Mouse (Mus musculus) heart, embryonic 11.5 days (tissue): ENCODE data around the gene Chst11. TPM values are rescaled to one million over a fixed set of nuclear protein-coding genes. Genes with fewer than 3 reads are reported as not detected.

Experiments
- ATAC-seq: fragments of 200-750 bp; cut with Nextera tagmentation; replicated peaks from 2 replicates; pipeline ENCODE4 v1.8.0; 2017; ENCODE audit warnings: moderate library complexity; ENCODE audit not compliant: insufficient number of reproducible peaks, low FRiP score, low TSS enrichment
- H3K27ac ChIP-seq: fragments of 300-500 bp; sonication (generic); 2 replicates; pipeline ENCODE4 v1.5.1; 2014; ENCODE audit warnings: mild to moderate bottlenecking, low read depth, low read length
- H3K27me3 ChIP-seq: fragments of 300-500 bp; sonication (generic); 2 replicates; pipeline ENCODE4 v1.6.1; 2014; ENCODE audit warnings: mild to moderate bottlenecking, low read length, mixed read lengths; ENCODE audit not compliant: control insufficient read depth, insufficient read depth
- H3K36me3 ChIP-seq: fragments of 300-500 bp; sonication (generic); 2 replicates; pipeline ENCODE4 v1.6.1; 2014; ENCODE audit warnings: mild to moderate bottlenecking, low read length, moderate library complexity, mixed read lengths; ENCODE audit not compliant: control insufficient read depth, insufficient read depth
- H3K4me1 ChIP-seq: fragments of 300-500 bp; sonication (generic); 2 replicates; pipeline ENCODE4 v1.6.1; 2014; ENCODE audit warnings: low read length; ENCODE audit not compliant: control insufficient read depth, insufficient read depth
- H3K4me2 ChIP-seq: fragments of 300-500 bp; sonication (generic); 2 replicates; pipeline ENCODE4 v1.6.1; 2014; ENCODE audit warnings: mild to moderate bottlenecking, moderate library complexity
- H3K4me3 ChIP-seq: fragments of 300-500 bp; sonication (generic); 2 replicates; pipeline ENCODE4 v1.5.1; 2014; ENCODE audit warnings: low read depth, low read length
- H3K9ac ChIP-seq: fragments of 300-500 bp; sonication (generic); 2 replicates; pipeline ENCODE4 v1.6.1; 2014; ENCODE audit warnings: mild to moderate bottlenecking, low read depth, low read length, moderate library complexity
- H3K9me3 ChIP-seq: fragments of 300-500 bp; sonication (generic); replicated peaks from 2 replicates; pipeline ENCODE4 v1.6.1; 2016; ENCODE audit warnings: low read length; ENCODE audit not compliant: control insufficient read depth
- WGBS: fragments of 180-500 bp; shearing (Covaris S2); extraction: QIAGEN DNeasy Blood & Tissue Kit; methylation state at CpG from one replicate; pipeline ENCODE4 v1.1.7; 2014; ENCODE audit not compliant: insufficient replicate concordance; 5-methylcytosine and 5-hydroxymethylcytosine counted together
- polyA plus RNA-seq: library from polyadenylated mRNA; unstranded; fragments of >200 nt; fragmentation: Nextera tagmentation; extraction: Ambion mirVana; gene quantifications from 2 replicates; pipeline ENCODE4 v1.2.1, GENCODE M21; 2014

Chst11 gene
- polyA plus RNA-seq, 1 experiment from 2014 or later: 3.1 TPM

- H3K27me3 ChIP-seq: peaks cover 14% of the 10 kb centered on the region; the same call in 1 of the 2 replicates
- no peak overlapping the region for H3K4me3 ChIP-seq
- no peak overlapping the region for H3K27ac ChIP-seq
- no peak for ATAC-seq
- 61% methylated on average over 13 of the region's 13 CpGs for WGBS
- no peak overlapping the region for H3K4me2 ChIP-seq
- H3K9ac ChIP-seq: no peak overlapping the region
- H3K9me3 ChIP-seq: no peaks in the 10 kb centered on the region
- no peaks in the 10 kb centered on the region for H3K36me3 ChIP-seq
- H3K4me1 ChIP-seq: peaks cover 36% of the 10 kb centered on the region
These were observed 31.5 kb downstream of the Chst11 start for GRCm38 (mm10) chr10:83016779-83017178.

- WGBS: 74% methylated on average over 21 of the region's 21 CpGs
- H3K9me3 ChIP-seq: no peaks in the 10 kb centered on the region
- H3K4me1 ChIP-seq: peaks cover 36% of the 10 kb centered on the region
- peaks cover 11% of the 10 kb centered on the region; the same call in 1 of the 2 replicates for H3K27me3 ChIP-seq
- H3K36me3 ChIP-seq: no peaks in the 10 kb centered on the region
- no peak overlapping the region for H3K9ac ChIP-seq
- H3K27ac ChIP-seq: no peak overlapping the region
- H3K4me3 ChIP-seq: no peak overlapping the region
- H3K4me2 ChIP-seq: no peak overlapping the region
- no peak for ATAC-seq
These were observed 32.6 kb downstream of the Chst11 start for GRCm38 (mm10) chr10:83017760-83018498.

GRCm38 (mm10) chr10:83018521-83018920 is 33.2 kb downstream of the Chst11 start:
- Histone ChIP-seq H3K4me1 (peaks cover 34% of the 10 kb centered on the region), H3K36me3 (no peaks in the 10 kb centered on the region), H3K4me2 (no peak overlapping the region), H3K9ac (no peak overlapping the region), H3K4me3 (no peak overlapping the region), H3K27me3 (peaks cover 11% of the 10 kb centered on the region; the same call in 1 of the 2 replicates), H3K9me3 (no peaks in the 10 kb centered on the region), H3K27ac (no peak overlapping the region)
- WGBS: 55% methylated on average over 5 of the region's 5 CpGs
- ATAC-seq: no peak

GRCm38 (mm10) chr10:83019497-83020270 is 34.4 kb downstream of the Chst11 start:
- Histone ChIP-seq H3K36me3 (no peaks in the 10 kb centered on the region), H3K9me3 (no peaks in the 10 kb centered on the region), H3K9ac (peak overlapping the region; percentile 28; the same call in 1 of the 2 replicates), H3K27ac (0 out of 2 replicates have a peak overlapping the region, but pooled peaks have one; percentile 15), H3K4me2 (no peak overlapping the region), H3K4me3 (no peak overlapping the region), H3K27me3 (peaks cover 14% of the 10 kb centered on the region; the same call in 1 of the 2 replicates), H3K4me1 (peaks cover 22% of the 10 kb centered on the region)
- ATAC-seq: peak; percentile 83
- WGBS: 49% methylated on average over 19 of the region's 19 CpGs

- H3K27ac ChIP-seq: no peak overlapping the region
- H3K9me3 ChIP-seq: no peaks in the 10 kb centered on the region
- no peak overlapping the region for H3K4me2 ChIP-seq
- H3K4me3 ChIP-seq: no peak overlapping the region
- H3K36me3 ChIP-seq: no peaks in the 10 kb centered on the region
- H3K4me1 ChIP-seq: peaks cover 12% of the 10 kb centered on the region
- H3K27me3 ChIP-seq: peaks cover 14% of the 10 kb centered on the region; the same call in 1 of the 2 replicates
- no peak for ATAC-seq
- WGBS: 90% methylated on average over 1 of the region's 1 CpGs
- no peak overlapping the region for H3K9ac ChIP-seq
These were observed 37.3 kb downstream of the Chst11 start for GRCm38 (mm10) chr10:83022616-83023015.

- H3K4me1 ChIP-seq: no peaks in the 10 kb centered on the region; the same call in 1 of the 2 replicates
- ATAC-seq: no peak
These were observed 40.9 kb downstream of the Chst11 start for GRCm38 (mm10) chr10:83026174-83026573.

GRCm38 (mm10) chr10:83027673-83028072 is 42.4 kb downstream of the Chst11 start:
- no peak for ATAC-seq
- no peak overlapping the region for H3K4me3 ChIP-seq
- H3K27ac ChIP-seq: no peak overlapping the region
- 0 out of 2 replicates have a peak, but pooled peaks cover 2% of the 10 kb centered on the region for H3K27me3 ChIP-seq
- WGBS: 66% methylated on average over 6 of the region's 6 CpGs
- H3K4me2 ChIP-seq: no peak overlapping the region
- H3K36me3 ChIP-seq: no peaks in the 10 kb centered on the region
- no peak overlapping the region for H3K9ac ChIP-seq
- no peaks in the 10 kb centered on the region; the same call in none of the 2 replicates for H3K4me1 ChIP-seq
- H3K9me3 ChIP-seq: no peaks in the 10 kb centered on the region

More at GRCm38 (mm10) chr10:83026174-83026573, 40.9 kb downstream of the Chst11 start:
- Histone ChIP-seq H3K27me3 (peaks cover 4% of the 10 kb centered on the region; the same call in 1 of the 2 replicates), H3K27ac (no peak overlapping the region), H3K4me2 (no peak overlapping the region), H3K9ac (no peak overlapping the region), H3K9me3 (no peaks in the 10 kb centered on the region), H3K4me3 (no peak overlapping the region), H3K36me3 (no peaks in the 10 kb centered on the region)
- WGBS: 80% methylated on average over 5 of the region's 5 CpGs

- ATAC-seq: no peak
- H3K4me3 ChIP-seq: no peak overlapping the region
- no peaks in the 10 kb centered on the region for H3K9me3 ChIP-seq
- H3K9ac ChIP-seq: no peak overlapping the region
- H3K27me3 ChIP-seq: no peaks in the 10 kb centered on the region
- H3K36me3 ChIP-seq: no peaks in the 10 kb centered on the region
- no peaks in the 10 kb centered on the region; the same call in none of the 2 replicates for H3K4me1 ChIP-seq
- 65% methylated on average over 5 of the region's 5 CpGs for whole genome bisulfite sequencing
- H3K27ac ChIP-seq: no peak overlapping the region
- no peak overlapping the region for H3K4me2 ChIP-seq
These were observed 44.9 kb downstream of the Chst11 start for GRCm38 (mm10) chr10:83030103-83030661.
